Mouse (Mus musculus): ENCODE data around the gene Vps37b. TPM values are rescaled to one million over a fixed set of nuclear protein-coding genes. Genes with fewer than 3 reads are reported as not detected.

The Vps37b gene
- total and polyA plus RNA-seq, 2 experiments from 2014 or later = 51.4 to 55.7 TPM

GRCm38 (mm10) chr5:124051899-124052491, 19.9 kb upstream of the Vps37b start:
- Histone ChIP-seq H3K9me3 (replicated peaks; ENCODE audit: control insufficient read depth, low read length) (no peaks in the 10 kb centered on the region), H3K9ac (replicated peaks; ENCODE audit: low read depth, low read length) (no peak overlapping the region), H3K4me3 (ENCODE audit: low read depth, low read length) (no peak overlapping the region), H3K27me3 (ENCODE audit: control insufficient read depth, insufficient read depth, low read length) (no peaks in the 10 kb centered on the region), H3K27ac (ENCODE audit: low read depth) (no peak overlapping the region), H3K4me1 (ENCODE audit: control insufficient read depth, insufficient read depth) (peaks cover 20% of the 10 kb centered on the region), H3K36me3 (replicated peaks; ENCODE audit: control insufficient read depth, insufficient read depth, low read length) (no peaks in the 10 kb centered on the region), H3K4me2 (ENCODE audit: low read depth, low read length) (no peak overlapping the region)
- DNase-seq (ENCODE audit: low spot score) = no peak
- ATAC-seq (ENCODE audit: insufficient read depth, low read depth) = no peak; the same call in 1 of the 2 replicates
- TF ChIP-seq EP300 (IDR thresholded peaks at IDR 0.05; ENCODE audit: low read depth) = no peak
- TF ChIP-seq CTCF (IDR thresholded peaks at IDR 0.05; ENCODE audit: low read depth) = no peak
- WGBS = 67% methylated on average over 11 of the region's 11 CpGs

GRCm38 (mm10) chr5:124050095-124051050, 18.3 kb upstream of the Vps37b start:
- Histone ChIP-seq H3K36me3 (replicated peaks; ENCODE audit: control insufficient read depth, insufficient read depth, low read length) (no peaks in the 10 kb centered on the region), H3K27me3 (ENCODE audit: control insufficient read depth, insufficient read depth, low read length) (no peaks in the 10 kb centered on the region), H3K9me3 (replicated peaks; ENCODE audit: control insufficient read depth, low read length) (no peaks in the 10 kb centered on the region), H3K4me3 (ENCODE audit: low read depth, low read length) (no peak overlapping the region), H3K27ac (ENCODE audit: low read depth) (peak overlapping the region; percentile 73), H3K4me2 (ENCODE audit: low read depth, low read length) (no peak overlapping the region), H3K9ac (replicated peaks; ENCODE audit: low read depth, low read length) (peak overlapping the region; percentile 44; the same call in 1 of the 2 replicates), H3K4me1 (ENCODE audit: control insufficient read depth, insufficient read depth) (peaks cover 24% of the 10 kb centered on the region)
- TF ChIP-seq CTCF (IDR thresholded peaks at IDR 0.05; ENCODE audit: low read depth) (peak; percentile 32), EP300 (IDR thresholded peaks at IDR 0.05; ENCODE audit: low read depth) (no peak)
- DNase-seq (ENCODE audit: low spot score) (peak; percentile 42), ATAC-seq (ENCODE audit: insufficient read depth, low read depth) (peak; percentile 47)
- 26% methylated on average over 14 of the region's 14 CpGs for WGBS

GRCm38 (mm10) chr5:124049249-124050045, 17.4 kb upstream of the Vps37b start:
- DNase-seq (ENCODE audit: low spot score) = no peak
- peak overlapping the region; percentile 73 for H3K27ac ChIP-seq (ENCODE audit: low read depth)
- TF ChIP-seq EP300 (IDR thresholded peaks at IDR 0.05; ENCODE audit: low read depth) (no peak), CTCF (IDR thresholded peaks at IDR 0.05; ENCODE audit: low read depth) (no peak)
- peak overlapping the region; percentile 44 for H3K9ac ChIP-seq (replicated peaks; ENCODE audit: low read depth, low read length)
- no peak for ATAC-seq (ENCODE audit: insufficient read depth, low read depth)
- H3K4me1 ChIP-seq (ENCODE audit: control insufficient read depth, insufficient read depth) = peaks cover 24% of the 10 kb centered on the region
- no peak overlapping the region for H3K4me3 ChIP-seq (ENCODE audit: low read depth, low read length)
- no peaks in the 10 kb centered on the region for H3K9me3 ChIP-seq (replicated peaks; ENCODE audit: control insufficient read depth, low read length)
- WGBS = 47% methylated on average over 15 of the region's 15 CpGs
- no peaks in the 10 kb centered on the region for H3K36me3 ChIP-seq (replicated peaks; ENCODE audit: control insufficient read depth, insufficient read depth, low read length)
- H3K27me3 ChIP-seq (ENCODE audit: control insufficient read depth, insufficient read depth, low read length) = no peaks in the 10 kb centered on the region
- no peak overlapping the region for H3K4me2 ChIP-seq (ENCODE audit: low read depth, low read length)

GRCm38 (mm10) chr5:124046741-124047401, 14.8 kb upstream of the Vps37b start:
- peaks cover 30% of the 10 kb centered on the region for H3K4me1 ChIP-seq (ENCODE audit: control insufficient read depth, insufficient read depth)
- H3K9me3 ChIP-seq (replicated peaks; ENCODE audit: control insufficient read depth, low read length) = no peaks in the 10 kb centered on the region
- TF ChIP-seq CTCF (IDR thresholded peaks at IDR 0.05; ENCODE audit: low read depth) = no peak
- no peak for TF ChIP-seq EP300 (IDR thresholded peaks at IDR 0.05; ENCODE audit: low read depth)
- no peaks in the 10 kb centered on the region for H3K27me3 ChIP-seq (ENCODE audit: control insufficient read depth, insufficient read depth, low read length)
- 0 out of 2 replicates have a peak overlapping the region, but pooled peaks have one; percentile 36 for H3K27ac ChIP-seq (ENCODE audit: low read depth)
- H3K4me2 ChIP-seq (ENCODE audit: low read depth, low read length) = no peak overlapping the region
- no peaks in the 10 kb centered on the region for H3K36me3 ChIP-seq (replicated peaks; ENCODE audit: control insufficient read depth, insufficient read depth, low read length)
- ATAC-seq (ENCODE audit: insufficient read depth, low read depth) (no peak), DNase-seq (ENCODE audit: low spot score) (no peak)
- H3K9ac ChIP-seq (replicated peaks; ENCODE audit: low read depth, low read length) = no peak overlapping the region
- no peak overlapping the region for H3K4me3 ChIP-seq (ENCODE audit: low read depth, low read length)
- WGBS = 53% methylated on average over 7 of the region's 7 CpGs
